Mouse (Mus musculus): ENCODE results near the gene Stat4.

Stat4 gene

DNA sequence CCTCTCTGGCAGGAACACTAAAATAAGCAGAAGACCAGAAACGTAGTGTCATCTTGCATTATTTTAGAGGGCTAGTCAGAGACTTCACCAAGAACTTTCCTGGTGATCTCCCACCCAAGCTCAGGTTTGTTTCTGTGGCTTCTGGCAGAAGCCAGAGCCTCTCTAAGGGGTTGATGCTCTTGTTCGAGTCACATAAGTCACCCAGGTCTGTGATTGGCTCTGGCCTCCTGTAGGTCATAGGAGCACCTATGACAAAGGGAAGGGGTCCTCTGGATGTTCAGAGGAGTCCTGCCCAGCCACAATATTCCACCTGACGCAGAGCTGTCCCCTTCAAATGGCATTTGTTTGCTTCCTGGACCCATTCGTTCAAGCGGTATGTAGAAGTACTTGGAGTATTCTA, at the start of gene Stat4:
Stat4 (plus strand) TSS at position 301 of the 400 bp plus-strand sequence.
- no peak for DNase-seq (ENCODE audit: low read depth, low spot score)

DNA sequence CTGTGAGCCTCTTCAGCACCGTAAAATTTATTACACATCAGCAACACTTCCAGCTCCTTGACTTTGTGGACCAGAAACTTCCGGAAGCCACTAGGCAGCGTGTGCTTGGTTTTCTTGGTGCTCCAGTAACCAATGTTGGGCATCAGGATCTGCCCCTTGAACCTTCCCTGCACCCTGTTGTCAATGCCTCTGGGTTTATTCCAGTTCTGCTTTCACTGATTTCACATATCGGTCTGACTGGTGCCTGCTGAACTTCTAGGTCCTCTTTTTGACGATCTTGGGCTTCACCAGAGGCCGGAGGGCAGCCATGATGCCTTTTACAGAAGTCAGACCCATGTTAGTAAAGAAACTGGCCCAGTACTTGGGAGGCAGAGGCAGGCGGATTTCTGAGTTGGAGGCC, 48.6 kb upstream of the Stat4 start:
- no peak for DNase-seq (ENCODE audit: low read depth, low spot score)

DNA sequence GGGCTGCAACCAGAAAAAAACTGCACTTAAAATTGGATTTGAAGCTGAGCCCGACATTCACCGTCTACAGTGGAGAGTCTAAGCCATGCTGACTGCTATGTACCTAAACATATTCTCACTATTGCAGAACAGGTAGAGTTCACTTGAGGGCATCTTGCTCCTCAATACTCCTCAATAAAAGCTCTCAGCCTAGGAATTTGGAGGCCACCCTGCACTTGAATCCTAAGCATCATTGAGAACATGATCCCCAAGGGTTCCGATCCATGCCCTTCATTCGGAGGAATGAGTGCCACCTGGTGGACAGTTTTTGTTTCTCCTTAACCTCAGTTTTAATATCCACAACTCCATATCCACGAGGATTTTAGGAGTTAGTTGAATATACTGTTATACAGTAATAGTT, 42.2 kb upstream of the Stat4 start:
- DNase-seq (ENCODE audit: low read depth, low spot score): peak; percentile 29

DNA sequence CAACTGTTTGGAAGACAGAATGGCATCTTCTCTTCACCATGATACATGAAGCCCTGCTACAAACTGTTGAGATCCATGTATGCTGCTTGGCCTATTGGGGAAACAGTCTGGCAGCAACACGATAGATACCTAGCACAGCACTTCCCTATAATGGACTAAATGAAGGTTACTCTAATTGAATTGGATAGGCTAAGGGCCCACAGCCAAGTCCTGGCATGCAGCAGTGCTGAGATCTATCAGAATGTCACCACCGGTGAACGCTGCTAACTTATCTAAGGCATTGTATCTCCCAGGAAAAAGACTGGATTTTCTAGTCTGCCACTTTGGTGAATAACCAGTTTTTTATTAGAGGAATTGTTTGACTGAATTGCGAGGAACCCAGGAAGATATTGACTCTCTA, 39.8 kb upstream of the Stat4 start:
- DNase-seq (ENCODE audit: low read depth, low spot score): no peak

DNA sequence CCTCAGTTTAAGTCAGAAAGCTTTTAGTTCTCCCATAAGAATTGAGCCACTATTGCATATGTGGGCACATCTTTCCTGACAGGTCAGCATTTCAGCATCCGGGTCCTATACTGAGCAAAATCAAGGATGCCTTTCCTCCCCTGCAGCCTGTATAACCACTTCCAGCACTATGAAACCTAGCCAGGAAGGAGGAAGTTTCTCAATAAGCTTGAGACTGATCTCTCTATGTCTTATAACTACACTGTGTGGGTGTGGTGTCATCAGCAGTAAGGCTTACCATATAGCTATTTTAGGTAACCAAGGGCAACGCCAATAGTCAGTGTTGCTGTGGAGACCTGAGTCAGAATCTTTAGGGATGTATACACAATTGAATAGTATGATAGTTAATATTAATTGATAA, 22.3 kb upstream of the Stat4 start:
- DNase-seq (ENCODE audit: low read depth, low spot score): no peak

DNA sequence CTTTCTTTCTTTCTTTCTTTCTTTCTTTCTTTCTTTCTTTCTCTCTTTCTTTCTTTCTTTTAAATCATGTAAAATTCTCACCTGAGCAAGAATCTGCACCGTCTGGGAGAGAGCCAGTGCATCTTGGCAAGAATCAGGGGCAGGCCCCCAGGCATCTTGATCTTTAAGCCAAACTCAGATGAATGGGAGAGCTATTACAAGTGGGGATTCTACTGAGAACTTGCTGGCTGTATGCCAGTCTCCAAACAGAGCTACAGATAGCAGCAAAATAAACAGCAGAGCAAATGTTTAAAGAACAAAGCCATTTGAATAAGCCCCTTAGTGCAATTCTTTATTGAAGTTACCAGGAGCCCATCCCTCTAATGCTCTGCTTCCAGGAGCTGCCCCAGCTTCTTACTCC, 18.0 kb upstream of the Stat4 start:
- DNase-seq (ENCODE audit: low read depth, low spot score): no peak

DNA sequence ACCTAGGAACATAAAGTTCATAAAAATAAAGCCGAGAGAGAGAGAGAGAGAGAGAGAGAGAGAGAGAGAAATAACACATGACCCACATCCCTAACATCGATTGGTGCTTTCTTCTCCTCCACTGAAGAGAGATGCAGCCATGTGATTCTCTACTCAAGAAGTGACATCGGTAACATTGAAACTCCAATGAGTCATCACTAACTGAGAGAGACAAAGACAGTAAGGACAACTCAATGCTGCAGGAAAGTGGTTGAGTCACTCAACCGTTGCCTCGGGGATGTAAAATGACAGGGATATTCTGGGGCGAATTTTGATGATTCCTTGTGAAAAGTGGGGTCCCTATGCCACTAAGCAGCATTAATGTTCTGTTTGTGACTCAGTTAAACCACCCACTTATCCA, 16.8 kb upstream of the Stat4 start:
- no peak for DNase-seq (ENCODE audit: low read depth, low spot score)

DNA sequence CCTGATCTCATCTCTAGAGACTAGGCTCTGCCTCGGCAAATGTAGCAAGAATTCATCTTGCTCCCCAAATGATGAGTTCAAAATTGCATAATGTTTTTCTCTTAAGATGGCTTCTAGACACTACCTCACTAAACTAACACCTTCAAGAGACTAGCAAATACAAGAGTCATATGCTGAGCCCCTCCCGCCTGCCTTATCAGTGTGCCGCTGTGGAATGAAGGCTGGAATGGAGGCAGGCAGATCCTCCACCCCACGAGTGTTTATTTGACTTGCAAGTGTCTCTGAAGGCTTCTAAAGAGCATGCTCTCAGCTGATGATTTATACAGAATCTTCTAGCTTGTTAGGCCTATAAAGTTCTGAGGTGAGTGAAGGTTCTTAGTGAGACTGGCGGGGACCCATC, 11.4 kb upstream of the Stat4 start:
- DNase-seq (ENCODE audit: low read depth, low spot score): no peak

DNA sequence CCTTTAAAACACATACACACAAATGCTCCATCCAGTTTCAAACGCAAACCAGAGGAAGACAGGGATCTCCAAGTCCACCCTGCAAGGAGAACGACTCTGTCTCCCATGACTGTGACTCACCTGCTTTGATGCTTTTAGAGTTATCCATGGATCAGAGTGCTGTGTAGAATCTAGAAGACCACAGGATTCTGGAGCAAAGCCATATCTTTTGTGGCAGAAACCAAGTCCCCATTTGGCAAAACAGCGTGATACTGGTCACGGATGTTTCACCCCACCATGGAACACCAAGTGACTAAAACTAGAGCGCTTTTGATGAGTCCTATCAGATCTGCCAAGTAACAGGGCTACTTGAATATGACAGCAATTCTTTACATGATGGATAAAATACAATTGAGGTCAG, 7.9 kb upstream of the Stat4 start:
- DNase-seq (ENCODE audit: low read depth, low spot score): no peak

DNA sequence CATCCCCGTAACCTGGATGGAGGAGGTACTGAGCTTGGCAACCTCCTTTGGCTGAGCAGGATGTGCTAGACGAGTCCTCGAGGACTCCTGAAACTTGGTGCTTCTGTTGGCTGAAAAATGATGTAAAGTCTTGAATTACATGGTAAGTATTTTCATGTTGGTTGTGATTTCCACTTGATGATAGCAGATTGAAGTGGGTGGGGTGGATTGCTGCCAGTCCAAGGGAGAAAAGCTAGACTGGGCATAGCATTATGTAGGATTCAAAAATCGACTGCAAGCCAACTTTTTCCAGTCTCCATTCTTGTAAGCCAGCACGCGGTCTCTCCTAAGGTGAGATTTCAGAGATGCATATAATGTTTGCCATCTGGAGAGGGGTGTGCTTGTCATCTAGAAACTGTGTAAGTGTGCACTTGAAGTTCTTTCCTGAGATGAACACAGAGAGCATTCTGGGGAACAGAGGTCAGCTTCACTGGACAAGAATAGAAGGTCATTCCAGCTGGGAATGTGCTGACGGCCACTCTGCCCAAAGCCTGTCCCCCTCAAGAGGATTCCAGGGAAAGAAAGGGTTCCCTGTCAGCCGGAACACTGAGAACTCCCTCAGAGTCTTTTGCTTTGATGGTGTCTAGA, 5.1 kb downstream of the Stat4 start:
- no peak for DNase-seq (ENCODE audit: low read depth, low spot score)

DNA sequence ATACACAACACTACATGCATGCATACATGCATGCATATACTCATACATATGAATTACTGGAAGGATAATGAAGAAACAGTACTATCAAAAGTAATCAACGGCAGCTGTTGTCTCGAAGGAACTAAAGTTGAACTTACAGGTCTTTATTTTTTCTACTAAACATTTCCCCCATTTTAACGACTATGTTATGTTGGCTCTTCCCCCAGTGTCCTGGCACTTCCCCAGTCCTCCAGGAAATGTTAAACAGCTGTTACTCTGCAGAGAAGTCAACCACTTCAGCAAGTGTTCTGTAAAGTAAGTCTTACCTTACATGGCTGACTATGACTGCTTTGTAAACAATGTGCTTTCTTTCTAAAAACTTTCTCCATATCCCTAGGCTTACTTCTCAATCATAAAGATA, 9.1 kb downstream of the Stat4 start:
- no peak for DNase-seq (ENCODE audit: low read depth, low spot score)

DNA sequence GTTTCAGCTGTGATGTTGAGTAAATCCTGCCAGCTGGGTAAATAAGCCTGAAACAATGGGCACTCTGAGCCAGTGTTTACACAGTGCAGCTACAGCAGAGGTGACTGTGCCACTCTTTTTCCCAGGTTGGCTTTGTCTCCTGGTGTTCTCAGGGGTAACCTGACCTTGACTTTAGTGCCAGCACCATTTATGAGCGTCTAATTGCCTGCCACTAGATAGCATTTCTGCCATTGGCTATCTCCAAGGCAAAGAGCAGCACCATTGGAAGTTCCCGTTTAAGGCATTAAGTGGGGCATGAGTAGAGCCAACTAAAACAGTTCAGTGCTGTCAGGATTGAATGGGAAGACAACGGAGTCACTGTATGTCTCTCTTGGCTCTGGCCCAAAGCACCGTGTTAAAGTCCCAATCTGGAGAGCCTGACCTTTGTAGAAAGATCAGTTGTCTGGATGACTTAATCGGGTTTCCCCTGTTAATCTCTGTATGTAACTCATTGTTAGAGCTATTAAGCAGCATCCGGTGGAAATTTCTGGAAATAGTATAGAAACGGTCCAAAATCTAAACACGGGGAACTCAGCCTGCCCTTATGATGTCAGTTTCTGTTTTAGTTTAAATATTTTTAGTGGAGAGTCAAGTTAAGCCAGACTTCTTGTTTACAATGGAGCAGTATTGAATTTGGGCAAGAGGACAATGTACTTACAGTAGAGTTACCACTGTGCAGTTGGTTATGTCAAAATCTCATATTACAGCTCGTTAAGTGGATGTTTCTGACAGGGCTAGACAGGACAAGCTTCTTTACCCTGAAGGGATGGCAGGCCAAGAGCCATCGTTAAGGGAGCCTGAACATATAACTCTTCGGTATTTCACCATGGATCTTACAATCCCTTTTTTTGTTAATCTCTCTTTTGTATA, 10.1 kb downstream of the Stat4 start:
- DNase-seq (ENCODE audit: low read depth, low spot score): no peak

DNA sequence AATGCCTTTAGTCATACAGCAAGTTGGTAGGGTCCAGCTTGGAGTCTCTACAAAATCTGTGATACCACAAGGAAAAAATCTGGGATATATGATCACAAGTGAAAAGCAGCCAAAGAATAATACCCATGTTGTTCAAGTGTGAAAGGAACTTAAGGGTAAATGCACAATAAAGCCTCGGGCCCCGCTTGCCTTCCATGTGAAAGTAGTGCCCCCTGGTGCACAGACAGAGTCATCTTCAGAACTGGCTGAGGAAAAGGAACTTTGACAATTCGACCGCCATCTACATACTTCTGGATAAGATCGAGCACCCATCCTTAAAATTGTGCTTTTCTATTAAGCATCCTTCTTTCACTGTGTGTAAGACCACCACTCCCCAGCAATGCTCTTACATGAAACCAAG, 11.6 kb downstream of the Stat4 start:
- peak; percentile 42 for DNase-seq (ENCODE audit: low read depth, low spot score)

DNA sequence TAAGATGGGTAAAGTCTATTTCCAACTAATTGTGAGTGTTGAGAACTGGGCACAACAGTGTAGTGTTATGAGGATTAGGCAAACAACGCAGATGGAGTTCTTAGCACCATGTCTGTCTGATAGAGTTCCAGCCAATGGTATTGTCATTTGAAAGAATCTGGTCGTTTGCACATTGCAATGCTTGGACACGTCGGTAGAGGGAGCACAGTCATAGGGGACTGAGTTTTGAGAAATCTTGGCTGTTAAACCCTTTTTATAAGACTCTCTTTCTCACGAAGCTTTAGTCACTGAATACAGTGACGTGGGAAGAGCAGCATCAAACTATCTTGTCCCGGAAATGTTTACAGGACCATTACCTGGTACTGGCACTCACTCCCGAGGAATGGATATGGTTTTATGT, 17.1 kb downstream of the Stat4 start:
- peak; percentile 85 for DNase-seq (ENCODE audit: low read depth, low spot score)

DNA sequence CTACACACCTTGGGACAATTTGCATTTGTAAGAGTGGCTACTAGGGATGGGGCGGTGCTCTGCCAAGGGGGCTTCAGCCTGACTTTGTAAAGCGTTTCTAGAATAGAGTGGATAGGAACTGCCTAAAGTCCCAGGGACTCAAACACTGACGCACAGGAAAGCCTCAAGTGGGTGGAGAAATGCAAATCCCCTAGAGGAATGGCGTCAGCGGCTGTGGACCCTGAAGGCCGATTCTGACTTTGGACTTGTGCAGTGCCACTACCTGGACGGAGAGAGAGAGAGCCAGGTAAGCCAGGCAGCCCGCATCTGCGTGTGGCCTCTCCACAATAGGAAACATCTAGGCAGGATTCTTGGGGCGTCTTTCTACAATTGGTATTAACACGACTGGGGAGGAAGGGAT, 21.5 kb downstream of the Stat4 start:
- peak; percentile 86 for DNase-seq (ENCODE audit: low read depth, low spot score)

DNA sequence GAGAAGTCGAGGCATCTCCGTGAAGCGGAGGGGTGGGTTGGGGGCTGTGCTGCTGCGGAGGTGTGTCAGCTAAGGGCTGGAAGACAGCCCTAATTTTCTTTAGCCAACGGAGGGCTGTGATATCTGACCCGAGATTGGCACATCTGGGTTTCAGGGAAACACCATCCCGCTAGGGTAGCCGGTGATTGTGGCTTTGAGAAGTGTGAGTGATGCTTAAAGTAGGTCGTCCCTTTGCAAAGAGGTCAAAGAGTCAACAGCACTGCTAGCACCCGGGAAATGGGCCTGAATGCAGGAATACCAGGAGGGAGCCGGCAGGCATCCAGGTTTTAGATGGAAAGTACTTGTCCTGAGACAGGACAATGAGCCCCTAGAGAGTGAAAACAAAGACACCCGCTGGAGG, 22.0 kb downstream of the Stat4 start:
- peak; percentile 53 for DNase-seq (ENCODE audit: low read depth, low spot score)

DNA sequence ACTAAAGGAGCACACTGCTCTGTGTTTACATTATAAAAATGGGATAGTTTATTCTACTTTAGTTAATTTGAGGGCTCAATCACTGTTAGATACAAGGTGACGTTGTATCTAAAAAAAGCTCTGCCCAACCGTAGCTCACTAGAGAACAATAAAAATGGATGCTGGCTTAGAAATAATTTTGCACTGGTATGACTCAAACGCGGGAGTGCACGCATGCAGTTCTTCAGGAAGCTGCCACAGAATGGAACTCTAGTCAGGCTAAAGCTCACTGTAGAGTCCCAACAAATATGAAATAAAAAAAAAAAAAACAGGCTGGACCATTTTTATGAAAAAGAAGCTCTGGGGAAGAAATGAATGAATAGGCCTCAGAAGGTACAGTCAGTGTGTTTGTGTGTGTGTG, 23.8 kb downstream of the Stat4 start:
- peak; percentile 64 for DNase-seq (ENCODE audit: low read depth, low spot score)

DNA sequence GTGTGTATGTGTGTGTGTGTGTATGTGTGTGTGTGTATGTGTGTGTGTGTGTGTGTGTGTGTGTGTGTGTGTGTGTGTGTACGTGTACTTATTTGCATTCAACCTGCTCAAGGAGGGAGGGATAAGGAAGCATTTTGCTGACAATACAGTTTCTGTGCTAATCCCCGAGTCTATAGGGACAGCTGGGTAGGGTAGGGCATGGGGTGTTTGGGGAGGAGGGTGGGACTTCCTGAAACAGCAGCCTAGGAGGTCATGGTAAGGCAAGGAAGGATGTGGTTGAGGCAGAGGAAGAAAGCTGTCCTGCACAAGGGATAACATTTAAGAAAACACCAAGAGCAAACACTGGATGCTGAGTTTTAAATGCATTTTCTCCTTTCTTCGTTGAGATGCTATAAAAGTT, 24.3 kb downstream of the Stat4 start:
- peak; percentile 87 for DNase-seq (ENCODE audit: low read depth, low spot score)

DNA sequence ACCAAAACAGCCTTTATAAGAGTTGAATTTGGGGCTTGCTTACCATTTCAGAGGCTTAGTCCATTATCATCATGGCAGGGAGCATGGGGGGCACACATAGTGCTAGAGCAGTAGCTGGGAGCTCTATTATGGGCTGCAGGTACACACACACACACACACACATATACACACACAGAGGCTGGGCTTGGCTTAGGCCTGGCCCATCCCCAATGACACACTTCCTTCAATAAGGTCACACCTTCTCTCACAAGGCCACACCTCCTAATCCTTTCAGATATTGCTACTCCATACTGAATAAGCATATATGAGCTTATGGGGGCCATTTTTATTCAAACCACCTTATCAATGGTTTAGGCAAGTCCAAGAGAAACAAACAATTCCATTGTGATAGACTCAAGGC, 25.3 kb downstream of the Stat4 start:
- peak; percentile 56 for DNase-seq (ENCODE audit: low read depth, low spot score)

DNA sequence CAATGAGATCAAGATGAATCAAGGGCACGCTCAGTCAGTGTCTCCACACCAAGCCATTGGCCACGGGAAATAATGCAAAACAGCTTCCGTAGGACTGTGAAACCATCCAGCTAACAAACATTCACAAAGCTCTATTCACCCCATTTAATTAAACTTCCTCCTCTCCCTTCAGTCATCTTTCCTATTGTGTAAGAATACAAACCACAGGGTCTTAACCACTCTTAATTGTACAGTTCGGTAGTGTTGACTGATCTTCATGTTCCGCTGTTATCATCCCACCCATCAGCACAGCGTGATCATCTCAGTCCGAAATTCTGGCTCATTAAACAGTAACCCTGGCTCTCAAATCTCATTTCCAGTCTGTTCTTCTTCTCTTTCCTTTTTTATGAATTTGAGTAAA, 25.8 kb downstream of the Stat4 start:
- DNase-seq (ENCODE audit: low read depth, low spot score): peak; percentile 15

DNA sequence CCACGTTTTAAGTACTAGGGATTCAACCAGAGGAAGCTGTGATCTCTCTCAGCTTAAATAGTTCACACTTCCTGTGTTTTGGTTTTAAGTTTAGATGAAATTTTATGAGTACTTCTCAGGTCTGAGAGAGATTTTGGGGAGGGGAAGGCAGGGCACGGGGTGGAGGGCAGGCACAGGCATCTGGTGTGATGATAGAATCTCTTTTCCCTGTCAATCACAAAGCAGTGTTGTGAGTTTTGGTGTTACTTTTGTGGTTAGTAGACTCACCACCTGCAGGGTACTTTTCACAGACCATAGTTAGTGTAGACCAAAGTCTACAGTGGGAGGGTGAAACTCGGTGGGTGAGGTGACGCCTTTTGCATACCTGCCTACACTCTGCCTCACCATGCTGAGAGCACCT, 32.7 kb downstream of the Stat4 start:
- DNase-seq (ENCODE audit: low read depth, low spot score): peak; percentile 84

DNA sequence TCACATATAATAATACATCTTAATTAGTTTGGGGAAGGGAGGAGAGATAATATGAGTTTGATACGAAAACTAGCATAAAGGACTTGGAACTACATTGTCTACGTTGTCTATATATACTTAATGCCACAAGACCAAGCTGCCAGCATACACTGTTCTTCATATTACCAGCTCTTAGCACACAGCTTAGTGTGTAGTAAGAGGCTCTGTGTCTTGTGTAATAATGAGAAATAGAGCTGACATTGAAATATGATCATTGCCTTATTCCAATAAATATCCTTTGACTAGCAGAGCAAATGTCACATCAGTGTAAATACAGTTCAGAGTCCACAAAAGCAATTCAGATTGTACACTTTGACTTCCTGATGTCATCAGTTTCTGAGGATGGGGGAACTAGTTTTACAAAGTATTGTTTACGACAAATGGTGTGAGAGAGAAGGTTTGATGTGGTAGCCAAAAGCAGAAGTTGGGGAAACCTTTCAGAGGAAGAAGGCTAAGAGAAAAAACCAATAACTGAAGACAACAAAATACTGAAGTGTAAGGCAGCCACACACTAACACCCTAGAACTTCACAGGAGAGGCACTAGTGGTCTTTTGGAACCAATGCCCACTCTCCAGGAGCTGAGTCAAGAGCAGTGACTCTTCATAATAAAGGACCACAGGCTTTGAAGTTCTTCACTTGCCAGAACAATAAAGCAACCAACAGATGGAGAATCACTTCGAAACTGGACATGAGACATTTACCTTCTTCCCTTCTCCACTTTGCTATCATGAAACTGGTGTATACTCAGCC, 35.2 kb downstream of the Stat4 start:
- DNase-seq (ENCODE audit: low read depth, low spot score): peak; percentile 66

All from CD4-positive helper T cell, adult 2 months (primary cell).